Mouse (Mus musculus): ENCODE measurements around the gene Cox6a1. TPM values are rescaled to one million over a fixed set of nuclear protein-coding genes. Genes with fewer than 3 reads are reported as not detected.
A peak's percentile ranks its signal among the peaks of the same experiment; 100 is the strongest.

Gene Cox6a1
- polyA plus RNA-seq, 1 experiment from 2014 or later: 911 TPM

DNA sequence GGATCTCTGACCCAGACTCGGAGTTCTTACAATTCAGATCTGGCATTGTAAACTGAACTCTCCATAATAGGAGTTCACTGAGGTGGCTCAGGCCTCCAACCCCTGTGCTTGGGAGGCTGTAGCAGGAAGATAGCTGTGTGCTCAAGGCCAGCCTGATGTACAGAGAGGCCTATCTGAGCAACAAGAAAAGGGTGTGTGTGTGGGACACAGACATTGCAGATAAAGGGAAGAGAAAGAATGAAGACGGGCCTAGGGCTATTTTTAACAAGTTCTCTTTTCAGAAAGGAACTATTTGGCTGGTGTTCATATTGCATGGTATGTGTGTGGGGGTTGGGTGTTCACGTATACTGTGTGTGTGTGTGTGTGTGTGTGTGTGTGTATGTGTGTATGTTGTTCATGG is 15.2 kb downstream of the Cox6a1 start:
- no peak overlapping the region for H3K27ac ChIP-seq (ENCODE audit: low read depth, low read length)
- H3K4me1 ChIP-seq (ENCODE audit: control insufficient read depth, insufficient read depth, low read length): peaks cover 7% of the 10 kb centered on the region
- whole genome bisulfite sequencing: 81% methylated on average over 3 of the region's 3 CpGs
- H3K36me3 ChIP-seq (ENCODE audit: control insufficient read depth, insufficient read depth, low read length): peaks cover 60% of the 10 kb centered on the region
- H3K9ac ChIP-seq (ENCODE audit: low read depth, low read length): no peak overlapping the region
- no peak for ATAC-seq (ENCODE audit: low FRiP score, low TSS enrichment)
- H3K27me3 ChIP-seq (ENCODE audit: control insufficient read depth, insufficient read depth, low read length): no peaks in the 10 kb centered on the region
- no peak overlapping the region for H3K4me2 ChIP-seq (replicated peaks; ENCODE audit: low read depth, low read length)
- H3K9me3 ChIP-seq (ENCODE audit: control insufficient read depth, low read length): no peaks in the 10 kb centered on the region
- H3K4me3 ChIP-seq (ENCODE audit: low read length): no peak overlapping the region

DNA sequence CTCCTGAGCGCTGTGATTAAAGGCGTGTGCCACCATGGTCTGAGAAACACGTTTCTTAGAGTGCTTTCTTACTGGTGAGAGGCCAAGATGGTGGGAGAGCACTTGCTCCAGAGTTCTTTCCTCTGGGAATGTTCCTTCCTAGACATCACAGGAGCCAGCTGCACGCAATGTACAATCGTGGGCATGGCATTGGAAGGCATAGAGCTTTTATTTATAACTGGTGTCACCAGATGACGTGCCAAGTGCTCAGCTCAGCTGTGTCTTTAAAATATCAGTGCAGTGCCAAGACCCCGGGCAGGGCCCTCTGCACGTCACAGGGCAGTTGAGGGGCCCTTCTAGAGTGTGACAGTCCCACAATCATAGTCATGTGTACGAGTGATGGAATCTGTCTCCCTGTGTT is 17.8 kb downstream of the Cox6a1 start:
- Histone ChIP-seq H3K4me2 (replicated peaks; ENCODE audit: low read depth, low read length) (no peak overlapping the region), H3K27ac (ENCODE audit: low read depth, low read length) (no peak overlapping the region), H3K9ac (ENCODE audit: low read depth, low read length) (no peak overlapping the region), H3K36me3 (ENCODE audit: control insufficient read depth, insufficient read depth, low read length) (peaks cover 56% of the 10 kb centered on the region), H3K4me3 (ENCODE audit: low read length) (no peak overlapping the region), H3K27me3 (ENCODE audit: control insufficient read depth, insufficient read depth, low read length) (no peaks in the 10 kb centered on the region), H3K9me3 (ENCODE audit: control insufficient read depth, low read length) (no peaks in the 10 kb centered on the region), H3K4me1 (ENCODE audit: control insufficient read depth, insufficient read depth, low read length) (peaks cover 15% of the 10 kb centered on the region)
- 88% methylated on average over 9 of the region's 9 CpGs for WGBS
- ATAC-seq (ENCODE audit: low FRiP score, low TSS enrichment): no peak

DNA sequence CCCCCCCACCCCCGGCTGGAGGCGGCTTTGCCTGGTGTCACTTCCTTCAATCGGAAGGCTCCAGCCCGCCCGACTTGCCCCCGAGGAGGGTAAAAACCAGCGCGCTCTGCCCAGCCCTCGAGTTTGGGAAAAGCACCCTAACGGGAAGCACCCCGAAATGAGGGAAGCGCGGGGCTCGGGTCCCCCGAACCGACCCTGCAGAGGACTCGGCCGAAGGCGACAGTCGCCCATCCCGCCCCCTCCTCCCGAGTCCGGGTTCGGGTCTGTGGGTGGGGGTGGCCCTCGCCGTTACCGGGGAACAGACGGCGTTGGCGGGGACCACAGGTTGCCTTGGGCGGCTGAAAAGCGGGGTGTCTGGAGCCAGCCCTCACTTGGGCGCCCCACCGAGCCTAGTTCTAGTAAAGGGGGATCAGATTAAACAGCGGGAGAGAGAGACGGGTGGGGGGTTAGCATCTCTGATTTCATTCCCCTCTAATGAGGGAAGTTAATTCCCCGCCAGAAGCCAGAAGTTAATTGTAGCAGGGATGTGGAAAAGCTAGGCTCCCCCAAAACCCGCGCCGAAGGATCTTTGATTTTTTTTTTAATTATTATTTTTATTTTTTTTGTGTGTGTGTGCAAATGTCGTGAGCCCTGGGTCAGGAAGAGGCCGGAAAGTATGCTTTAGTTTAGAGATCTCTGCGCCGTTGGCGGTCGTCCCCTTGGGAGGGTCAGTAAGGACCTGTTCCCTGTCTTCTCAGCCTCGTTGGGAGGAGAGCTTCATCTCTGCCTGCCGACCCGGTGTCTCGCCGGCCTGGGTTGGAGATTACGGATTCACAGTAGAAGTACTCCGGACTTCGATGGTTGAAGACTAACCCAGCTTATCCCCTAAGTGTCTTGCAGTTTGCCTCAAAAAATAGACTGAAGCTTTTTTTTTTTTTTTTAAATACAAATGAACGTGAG is 20.9 kb downstream of the Cox6a1 start:
- under 1% methylated on average over 49 of the region's 55 CpGs for WGBS
- ATAC-seq (ENCODE audit: low FRiP score, low TSS enrichment): peak; percentile 13
- peak overlapping the region; percentile 88 for H3K9ac ChIP-seq (ENCODE audit: low read depth, low read length)

DNA sequence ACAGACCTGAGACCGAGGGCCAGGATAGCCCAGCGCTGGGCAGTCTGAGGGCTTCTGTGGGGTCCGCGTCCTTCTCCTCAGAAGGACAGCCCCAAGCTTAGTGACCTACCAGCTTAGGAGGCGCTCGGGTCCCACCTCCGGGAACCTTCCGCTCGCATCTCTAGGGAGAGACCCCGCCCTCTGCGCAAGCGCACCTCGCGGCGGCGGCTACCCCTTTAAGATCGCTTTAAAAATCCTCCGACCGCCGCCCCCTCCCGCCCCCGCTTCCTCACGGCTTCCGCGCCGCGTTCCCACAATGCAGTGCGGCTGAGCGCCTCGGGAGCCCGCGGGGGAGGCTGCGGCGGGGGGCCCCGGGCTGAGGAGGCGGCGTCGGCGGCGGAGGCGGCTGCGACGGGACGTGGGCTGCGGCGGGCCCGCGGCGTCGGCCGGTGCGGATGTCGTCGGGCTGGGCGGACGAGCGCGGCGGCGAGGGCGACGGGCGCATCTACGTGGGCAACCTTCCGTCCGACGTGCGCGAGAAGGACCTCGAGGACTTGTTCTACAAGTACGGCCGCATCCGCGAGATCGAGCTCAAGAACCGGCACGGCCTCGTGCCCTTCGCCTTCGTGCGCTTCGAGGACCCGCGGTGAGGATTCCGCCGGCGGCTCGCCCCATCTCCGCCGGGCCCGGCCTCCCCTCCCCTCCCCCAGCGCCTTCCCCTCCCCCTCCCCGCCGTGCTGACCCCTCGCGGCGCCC is 21.7 kb downstream of the Cox6a1 start, which contains the start of gene Srsf9:
Gene Srsf9, plus strand, starts transcription at position 303 of the 735 bp plus-strand sequence.
- peak; percentile 93 for ATAC-seq (ENCODE audit: low FRiP score, low TSS enrichment)
- WGBS: under 1% methylated on average over 77 of the region's 97 CpGs
- Histone ChIP-seq H3K4me3 (ENCODE audit: low read length) (peak within 1 kb of the TSS; percentile 80), H3K4me2 (replicated peaks; ENCODE audit: low read depth, low read length) (peak within 1 kb of the TSS; percentile 49), H3K9me3 (ENCODE audit: control insufficient read depth, low read length) (no peaks in the 10 kb centered on the region), H3K27me3 (ENCODE audit: control insufficient read depth, insufficient read depth, low read length) (no peaks in the 10 kb centered on the region), H3K9ac (ENCODE audit: low read depth, low read length) (peak within 1 kb of the TSS; percentile 88), H3K36me3 (ENCODE audit: control insufficient read depth, insufficient read depth, low read length) (peaks cover 20% of the 10 kb centered on the region), H3K4me1 (ENCODE audit: control insufficient read depth, insufficient read depth, low read length) (peaks cover 15% of the 10 kb centered on the region), H3K27ac (ENCODE audit: low read depth, low read length) (peak within 1 kb of the TSS; percentile 91)

More for the DNA sequence above, 20.9 kb downstream of the Cox6a1 start:
- H3K4me3 ChIP-seq (ENCODE audit: low read length): peak overlapping the region; percentile 80
- H3K27ac ChIP-seq (ENCODE audit: low read depth, low read length): peak overlapping the region; percentile 91
- H3K9me3 ChIP-seq (ENCODE audit: control insufficient read depth, low read length): no peaks in the 10 kb centered on the region
- no peaks in the 10 kb centered on the region for H3K27me3 ChIP-seq (ENCODE audit: control insufficient read depth, insufficient read depth, low read length)
- H3K4me1 ChIP-seq (ENCODE audit: control insufficient read depth, insufficient read depth, low read length): peaks cover 15% of the 10 kb centered on the region
- H3K4me2 ChIP-seq (replicated peaks; ENCODE audit: low read depth, low read length): peak overlapping the region; percentile 49
- H3K36me3 ChIP-seq (ENCODE audit: control insufficient read depth, insufficient read depth, low read length): peaks cover 28% of the 10 kb centered on the region

DNA sequence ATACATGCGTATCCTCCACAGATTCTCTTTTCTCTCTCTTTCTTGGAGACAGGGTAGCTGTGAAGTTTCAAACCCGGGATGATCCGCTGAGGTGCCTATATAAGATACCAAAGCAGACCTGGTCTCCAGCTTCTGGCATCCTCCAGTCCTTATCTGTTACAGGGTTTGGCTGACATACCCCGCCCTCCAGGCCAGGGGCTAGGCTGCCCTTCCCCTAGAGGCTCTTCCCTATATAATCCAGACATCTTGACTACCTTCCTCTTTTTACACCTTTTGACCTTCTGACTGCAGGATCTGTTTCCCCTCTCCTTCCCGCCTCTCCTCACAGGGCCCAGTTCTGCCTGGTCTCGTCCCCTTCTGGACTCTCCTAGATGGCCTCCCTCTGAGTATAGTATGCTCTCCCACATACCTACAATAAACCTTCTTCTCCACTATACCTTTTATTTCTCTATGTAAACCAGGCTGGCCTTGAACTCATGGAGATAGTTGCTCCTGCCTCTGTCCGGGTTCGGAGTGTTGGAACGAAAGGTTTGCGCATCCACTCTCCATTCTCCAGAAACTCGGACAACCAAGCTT is 22.4 kb downstream of the Cox6a1 start:
- H3K27me3 ChIP-seq (ENCODE audit: control insufficient read depth, insufficient read depth, low read length): no peaks in the 10 kb centered on the region
- no peaks in the 10 kb centered on the region for H3K9me3 ChIP-seq (ENCODE audit: control insufficient read depth, low read length)
- ATAC-seq (ENCODE audit: low FRiP score, low TSS enrichment): peak; percentile 43
- peak overlapping the region; percentile 88 for H3K9ac ChIP-seq (ENCODE audit: low read depth, low read length)
- peaks cover 15% of the 10 kb centered on the region for H3K4me1 ChIP-seq (ENCODE audit: control insufficient read depth, insufficient read depth, low read length)
- H3K4me3 ChIP-seq (ENCODE audit: low read length): peak overlapping the region; percentile 80
- H3K27ac ChIP-seq (ENCODE audit: low read depth, low read length): peak overlapping the region; percentile 91
- H3K36me3 ChIP-seq (ENCODE audit: control insufficient read depth, insufficient read depth, low read length): peaks cover 13% of the 10 kb centered on the region
- WGBS: 26% methylated on average over 11 of the region's 11 CpGs
- peak overlapping the region; percentile 49 for H3K4me2 ChIP-seq (replicated peaks; ENCODE audit: low read depth, low read length)

DNA sequence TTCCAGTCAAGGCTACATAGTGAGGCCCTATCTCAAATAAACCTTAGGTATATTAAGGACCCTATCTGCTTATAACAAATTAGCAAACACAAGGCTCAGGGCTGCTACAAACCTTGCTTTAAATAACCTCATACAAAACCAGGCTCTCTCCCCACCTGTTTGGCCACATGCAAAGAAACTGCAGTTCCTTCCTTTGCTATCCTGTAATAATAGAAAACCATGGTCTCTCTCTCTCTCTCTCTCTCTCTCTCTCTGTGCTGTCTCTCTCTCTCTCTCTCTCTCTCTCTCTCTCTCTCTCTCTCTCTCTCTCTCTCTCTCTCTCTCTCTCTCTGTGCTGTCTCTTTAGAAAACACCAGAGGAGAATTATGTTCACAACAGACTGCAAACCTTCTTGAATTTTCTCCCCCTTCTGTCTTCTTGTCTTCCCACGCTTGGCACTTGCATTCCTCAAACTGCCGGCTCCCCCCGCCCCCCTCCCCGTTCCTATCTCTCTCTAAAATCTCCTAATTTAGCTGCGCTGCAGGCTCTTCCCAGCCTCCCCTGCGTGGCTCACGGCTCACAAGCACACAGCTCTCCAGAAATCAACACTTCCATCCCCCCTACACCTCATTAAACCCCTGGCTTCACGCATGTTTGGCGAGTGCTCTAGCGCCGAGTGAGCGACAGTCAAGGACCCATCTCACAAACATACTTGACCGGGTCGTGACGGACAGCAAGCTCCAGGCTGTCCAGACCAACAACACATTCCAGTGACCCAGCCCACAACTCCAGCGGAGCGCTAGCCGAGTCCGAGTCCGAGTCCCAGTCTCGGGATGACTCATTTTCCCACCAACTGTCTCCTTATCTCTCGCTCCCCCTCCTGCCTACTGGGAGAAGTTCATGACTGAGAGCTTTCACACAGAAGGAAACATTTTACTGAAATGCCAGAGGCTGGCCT is 29.5 kb downstream of the Cox6a1 start:
- WGBS: under 1% methylated on average over 22 of the region's 22 CpGs

DNA sequence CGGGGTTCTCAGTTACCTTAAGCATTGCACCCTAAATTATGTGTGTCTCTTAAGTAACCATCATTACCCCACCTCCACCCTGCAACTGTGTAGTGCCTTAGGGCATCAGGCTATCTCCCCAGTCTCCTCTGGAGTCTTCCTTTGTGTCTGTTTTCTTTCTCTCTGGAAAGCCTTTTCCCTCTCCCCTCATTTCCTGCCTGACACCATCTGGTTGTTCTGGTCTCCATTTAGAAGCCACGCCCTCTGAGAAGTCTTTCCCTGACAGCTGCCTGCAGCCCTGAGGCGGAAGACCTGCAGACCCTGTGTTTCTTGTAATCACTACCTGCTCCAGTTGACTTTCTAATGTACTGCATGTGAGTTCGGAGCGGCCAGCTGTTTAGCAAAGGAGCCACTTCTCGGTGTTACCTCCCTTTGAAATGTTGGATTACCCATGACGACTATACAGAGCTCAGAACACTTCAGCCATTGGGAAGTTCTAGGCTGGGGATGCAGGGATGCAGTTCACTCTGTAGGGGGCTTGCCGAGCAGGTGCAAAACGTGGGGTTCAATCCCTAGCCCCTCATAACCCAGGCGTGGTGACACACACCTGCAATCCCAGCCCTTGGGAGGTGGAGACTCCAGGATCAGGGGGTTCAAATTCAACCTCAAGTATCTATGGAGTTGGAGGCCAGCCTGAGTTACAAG is 31.0 kb downstream of the Cox6a1 start:
- peak; percentile 21; the same call in 1 of the 2 replicates for ATAC-seq (ENCODE audit: low FRiP score, low TSS enrichment)
- no peak overlapping the region; the same call in 1 of the 2 replicates for H3K4me3 ChIP-seq (ENCODE audit: low read length)
- H3K9me3 ChIP-seq (ENCODE audit: control insufficient read depth, low read length): no peaks in the 10 kb centered on the region

More for the DNA sequence above, 29.5 kb downstream of the Cox6a1 start:
- ATAC-seq (ENCODE audit: low FRiP score, low TSS enrichment): peak; percentile 86
- Histone ChIP-seq H3K4me2 (replicated peaks; ENCODE audit: low read depth, low read length) (peak overlapping the region; percentile 70), H3K27ac (ENCODE audit: low read depth, low read length) (peak overlapping the region; percentile 85), H3K27me3 (ENCODE audit: control insufficient read depth, insufficient read depth, low read length) (no peaks in the 10 kb centered on the region), H3K36me3 (ENCODE audit: control insufficient read depth, insufficient read depth, low read length) (no peaks in the 10 kb centered on the region), H3K9me3 (ENCODE audit: control insufficient read depth, low read length) (no peaks in the 10 kb centered on the region), H3K4me1 (ENCODE audit: control insufficient read depth, insufficient read depth, low read length) (peaks cover 28% of the 10 kb centered on the region), H3K4me3 (ENCODE audit: low read length) (peak overlapping the region; percentile 40), H3K9ac (ENCODE audit: low read depth, low read length) (peak overlapping the region; percentile 52; the same call in 1 of the 2 replicates)

More for the DNA sequence above, 31.0 kb downstream of the Cox6a1 start:
- H3K27me3 ChIP-seq (ENCODE audit: control insufficient read depth, insufficient read depth, low read length): no peaks in the 10 kb centered on the region
- 3% methylated on average over 10 of the region's 10 CpGs for WGBS
- peak overlapping the region; percentile 13 for H3K4me2 ChIP-seq (replicated peaks; ENCODE audit: low read depth, low read length)
- peaks cover 37% of the 10 kb centered on the region for H3K4me1 ChIP-seq (ENCODE audit: control insufficient read depth, insufficient read depth, low read length)
- H3K27ac ChIP-seq (ENCODE audit: low read depth, low read length): peak overlapping the region; percentile 52; the same call in 1 of the 2 replicates
- no peaks in the 10 kb centered on the region for H3K36me3 ChIP-seq (ENCODE audit: control insufficient read depth, insufficient read depth, low read length)
- peak overlapping the region; percentile 18 for H3K9ac ChIP-seq (ENCODE audit: low read depth, low read length)
